In the genomic region with DNA sequence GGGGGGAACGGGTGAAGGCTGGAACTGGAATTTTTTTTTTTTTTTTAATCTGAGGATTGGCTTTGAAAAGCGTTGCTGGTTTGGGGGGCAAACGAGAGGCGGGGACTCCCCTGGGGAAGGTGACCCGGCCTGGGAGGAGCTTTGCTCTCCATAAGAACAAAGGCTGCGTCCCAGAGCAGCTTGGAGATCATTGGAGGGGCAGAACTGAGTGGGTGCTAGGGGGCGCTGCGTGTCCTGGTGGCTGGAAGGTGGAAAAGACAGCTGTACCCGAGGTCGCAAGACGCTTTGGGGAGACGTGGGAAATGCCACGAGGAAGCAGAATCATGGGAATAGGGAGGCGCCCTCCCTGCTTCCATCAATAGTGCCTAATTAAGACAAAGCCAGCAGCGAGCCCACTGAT, we compare ENCODE assay signal across 8 mouse cellular contexts. TPM values are rescaled to one million over a fixed set of nuclear protein-coding genes. Genes with fewer than 3 reads are reported as not detected.
DNase-seq lines count a peak whose midpoint lies in the region; ATAC-seq and TF ChIP-seq lines count a peak whose summit lies in the region.

No protein-coding gene starts in this region.

- peak overlapping the region; percentile 33 for H3K4me3 ChIP-seq in kidney, adult 2 months (ENCODE audit: insufficient read depth, low read depth, low read length)
- peak overlapping the region; percentile 43 for H3K4me3 ChIP-seq in lung, embryonic 14.5 days (ENCODE audit: low read depth, low read length)
- peak overlapping the region; percentile 54 for H3K4me3 ChIP-seq in stomach, embryonic 15.5 days (replicated peaks)

- TF ChIP-seq POLR2A in kidney, adult 2 months (IDR thresholded peaks at IDR 0.05; ENCODE audit: low read depth, low read length), result no peak

- WGBS in kidney, adult 2 months, result 4% methylated on average over 15 of the region's 15 CpGs
- WGBS in lung, embryonic 14.5 days, result 3% methylated on average over 15 of the region's 15 CpGs
- 4% methylated on average over 15 of the region's 15 CpGs for WGBS in stomach, embryonic 15.5 days

- H3K27me3 ChIP-seq in kidney, adult 2 months (replicated peaks; ENCODE audit: control insufficient read depth, insufficient read depth, low read length), result no peaks in the 10 kb centered on the region
- H3K27me3 ChIP-seq in lung, embryonic 14.5 days (ENCODE audit: insufficient read depth, low read length), result 0 out of 2 replicates have a peak, but pooled peaks cover 4% of the 10 kb centered on the region
- H3K27me3 ChIP-seq in stomach, embryonic 15.5 days (replicated peaks), result no peaks in the 10 kb centered on the region

- H3K27ac ChIP-seq in kidney, adult 2 months (ENCODE audit: insufficient read depth, low read depth, low read length), result no peak overlapping the region
- peak overlapping the region; percentile 82 for H3K27ac ChIP-seq in lung, embryonic 14.5 days (ENCODE audit: low read depth)
- peak overlapping the region; percentile 90 for H3K27ac ChIP-seq in stomach, embryonic 15.5 days

- ATAC-seq in CD4-positive, CD25-positive, alpha-beta regulatory T cell, adult 4 months, result no peak
- ATAC-seq in lung, embryonic 14.5 days (ENCODE audit: insufficient read depth), result peak; percentile 49
- no peak for ATAC-seq in stomach, embryonic 15.5 days (ENCODE audit: insufficient read depth, low FRiP score, low read depth)

- H3K9ac ChIP-seq in lung, embryonic 14.5 days, result peak overlapping the region; percentile 71
- H3K9ac ChIP-seq in stomach, embryonic 15.5 days, result peak overlapping the region; percentile 64

- peaks cover 7% of the 10 kb centered on the region; the same call in 1 of the 2 replicates for H3K4me1 ChIP-seq in kidney, adult 2 months (ENCODE audit: control insufficient read depth, insufficient read depth, low read length)
- H3K4me1 ChIP-seq in lung, embryonic 14.5 days (ENCODE audit: insufficient read depth), result no peaks in the 10 kb centered on the region
- peaks cover 24% of the 10 kb centered on the region for H3K4me1 ChIP-seq in stomach, embryonic 15.5 days

- peak overlapping the region; percentile 99 for H3K4me2 ChIP-seq in lung, embryonic 14.5 days
- peak overlapping the region; percentile 95 for H3K4me2 ChIP-seq in stomach, embryonic 15.5 days

- no peaks in the 10 kb centered on the region for H3K36me3 ChIP-seq in kidney, adult 2 months (ENCODE audit: control insufficient read depth, insufficient read depth, low read length)
- H3K36me3 ChIP-seq in lung, embryonic 14.5 days (ENCODE audit: insufficient read depth), result no peaks in the 10 kb centered on the region
- no peaks in the 10 kb centered on the region for H3K36me3 ChIP-seq in stomach, embryonic 15.5 days

- H3K9me3 ChIP-seq in lung, embryonic 14.5 days (ENCODE audit: low read depth, low read length), result no peaks in the 10 kb centered on the region
- H3K9me3 ChIP-seq in stomach, embryonic 15.5 days, result no peaks in the 10 kb centered on the region

- DNase-seq in CD4-positive, CD25-positive, alpha-beta regulatory T cell, adult 2 months (ENCODE audit: low read depth, low spot score), result peak; percentile 60
- peak; percentile 70 for DNase-seq in right cerebral cortex, postnatal 4 days
- no peak for DNase-seq in right cerebral cortex, postnatal 36 days (ENCODE audit: low spot score in 2 of 2)
- peak; percentile 63 for DNase-seq in forelimb bud, embryonic 11.5 days (ENCODE audit: low read depth, low spot score)
- peak; percentile 57 for DNase-seq in kidney, adult 2 months
- DNase-seq in lung, embryonic 14.5 days, result peak; percentile 76

- peak; percentile 55 for TF ChIP-seq CTCF in kidney, adult 2 months (conservative IDR thresholded peaks at IDR 0.05; ENCODE audit: insufficient read depth, insufficient read length, low read depth, low read length)
- peak; percentile 65 for TF ChIP-seq CTCF in lung, embryonic 14.5 days (IDR thresholded peaks at IDR 0.05; ENCODE audit: low read depth)

RNA-seq across cellular contexts. Expression of gene Dnah2, which starts 1.8 kb away (rescaled TPM):
- polyA plus RNA-seq in CD4-positive, CD25-positive, alpha-beta regulatory T cell, adult 4 months (2017; shearing (Covaris generic)), result under 1 TPM in 1 of 2 experiments, not detected in 1; 0.09 TPM
- 0.50 and 0.73 TPM in 2 replicates for polyA plus RNA-seq in kidney, adult 2 months (2012; rRNA removed)
- polyA plus RNA-seq in lung, embryonic 14.5 days (2014; fragmentation: Nextera tagmentation; extraction: Ambion mirVana), result 0.58 and 1.9 TPM in 2 replicates
- polyA plus RNA-seq in stomach, embryonic 15.5 days (2015; fragmentation: Nextera tagmentation; extraction: Ambion mirVana), result 0.81 and 1.1 TPM in 2 replicates

RNA-seq across cellular contexts. Expression of gene Efnb3, which starts 12.9 kb away (rescaled TPM):
- under 1 TPM; 0.27 to 0.37 TPM for polyA plus RNA-seq in CD4-positive, CD25-positive, alpha-beta regulatory T cell, adult 4 months (2017; shearing (Covaris generic))
- 0.81 and 0.84 TPM in 2 replicates for polyA plus RNA-seq in kidney, adult 2 months (2012; rRNA removed)
- polyA plus RNA-seq in lung, embryonic 14.5 days (2014; fragmentation: Nextera tagmentation; extraction: Ambion mirVana), result 2.8 and 3.3 TPM in 2 replicates
- 10.4 and 12.6 TPM in 2 replicates for polyA plus RNA-seq in stomach, embryonic 15.5 days (2015; fragmentation: Nextera tagmentation; extraction: Ambion mirVana)

RNA-seq across cellular contexts. Expression of gene Wrap53, which starts 33.0 kb away (rescaled TPM):
- 10 to 100 TPM; 23.0 to 31.9 TPM for polyA plus RNA-seq in CD4-positive, CD25-positive, alpha-beta regulatory T cell, adult 4 months (2017; shearing (Covaris generic))
- 19.8 and 20.7 TPM in 2 replicates for polyA plus RNA-seq in kidney, adult 2 months (2012; rRNA removed)
- 27.1 and 33.6 TPM in 2 replicates for polyA plus RNA-seq in lung, embryonic 14.5 days (2014; fragmentation: Nextera tagmentation; extraction: Ambion mirVana)
- 21.6 and 24.5 TPM in 2 replicates for polyA plus RNA-seq in stomach, embryonic 15.5 days (2015; fragmentation: Nextera tagmentation; extraction: Ambion mirVana)

RNA-seq across cellular contexts. Expression of gene Trp53, which starts 33.1 kb away (rescaled TPM):
- polyA plus RNA-seq in CD4-positive, CD25-positive, alpha-beta regulatory T cell, adult 4 months (2017; shearing (Covaris generic)), result 100 to 1,000 TPM; 307 to 416 TPM
- polyA plus RNA-seq in kidney, adult 2 months (2012; rRNA removed), result 48.5 and 55.0 TPM in 2 replicates
- polyA plus RNA-seq in lung, embryonic 14.5 days (2014; fragmentation: Nextera tagmentation; extraction: Ambion mirVana), result 178 and 202 TPM in 2 replicates
- 122 and 130 TPM in 2 replicates for polyA plus RNA-seq in stomach, embryonic 15.5 days (2015; fragmentation: Nextera tagmentation; extraction: Ambion mirVana)

RNA-seq across cellular contexts. Expression of gene Atp1b2, which starts 58.7 kb away (rescaled TPM):
- not detected for polyA plus RNA-seq in CD4-positive, CD25-positive, alpha-beta regulatory T cell, adult 4 months (2017; shearing (Covaris generic))
- polyA plus RNA-seq in kidney, adult 2 months (2012; rRNA removed), result 20.0 and 22.5 TPM in 2 replicates
- 6.9 and 9.8 TPM in 2 replicates for polyA plus RNA-seq in lung, embryonic 14.5 days (2014; fragmentation: Nextera tagmentation; extraction: Ambion mirVana)
- 7.5 and 7.7 TPM in 2 replicates for polyA plus RNA-seq in stomach, embryonic 15.5 days (2015; fragmentation: Nextera tagmentation; extraction: Ambion mirVana)

Comparison
In these comparisons a context has a peak if more than half of its experiments do, and no peak if none do; other contexts are left out.
1. DNase-seq: peak in CD4-positive, CD25-positive, alpha-beta regulatory T cell, adult 2 months (single experiment), right cerebral cortex, postnatal 4 days (single experiment), forelimb bud, embryonic 11.5 days (single experiment), kidney, adult 2 months (single experiment) and lung, embryonic 14.5 days (single experiment); none in right cerebral cortex, postnatal 36 days (0 of 2).
2. Peak in every context shown above with its lines, with median percentiles within 50 percentile points of each other: H3K4me3 ChIP-seq.